Mouse (Mus musculus): ENCODE measurements around the gene Fam72a. TPM values are rescaled to one million over a fixed set of nuclear protein-coding genes. Genes with fewer than 3 reads are reported as not detected.
"Not testable (repeated sequence)": the region's sequence is repeated elsewhere in the genome, so short reads cannot be mapped to it uniquely, and the experiment has no call there.

Fam72a gene
- polyA plus RNA-seq, 1 experiment: 0.99 TPM

DNA sequence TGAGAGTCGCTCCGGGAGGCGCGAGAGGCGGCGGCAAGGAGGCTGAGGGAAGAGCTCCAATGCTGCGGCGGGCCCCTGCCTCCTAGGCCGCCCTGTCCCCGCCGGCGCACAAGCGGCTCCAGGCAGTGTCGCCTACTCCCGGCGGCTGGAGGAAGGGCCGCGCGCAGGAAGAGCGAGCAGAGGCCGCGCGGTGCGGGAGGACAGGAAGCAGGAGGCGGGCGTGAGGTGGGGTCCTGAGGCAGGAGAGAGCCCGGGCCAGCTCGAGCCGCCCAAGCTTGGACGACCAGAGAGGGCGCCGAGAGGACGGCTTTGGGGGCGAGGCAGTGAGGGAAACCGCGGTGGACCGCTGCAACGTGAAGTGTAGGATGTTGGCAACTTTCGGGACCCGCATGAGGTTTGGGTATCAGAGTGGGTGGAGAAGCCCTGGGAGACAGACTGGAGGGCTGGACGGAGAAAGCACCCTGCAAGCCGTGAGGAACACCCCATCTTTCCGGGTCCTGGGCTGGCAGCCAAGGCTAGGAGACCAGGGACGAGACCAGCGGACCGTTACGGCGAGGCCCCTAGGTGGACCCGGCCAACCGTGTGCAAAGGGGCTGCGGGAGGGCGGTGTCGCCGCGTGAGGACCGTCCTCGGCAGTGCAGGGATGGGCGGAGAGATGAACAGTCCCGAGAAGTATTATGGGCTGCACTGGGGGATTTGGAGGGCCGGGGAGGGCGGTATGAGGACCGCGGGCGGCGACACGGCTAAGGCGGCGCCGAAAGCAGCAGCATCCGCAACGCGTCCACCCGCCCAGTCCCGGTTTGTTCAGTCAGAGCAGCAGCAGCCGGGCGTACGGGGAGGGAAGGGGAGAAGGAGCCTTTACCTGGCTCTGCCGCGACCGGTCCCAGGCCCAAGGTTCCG is 1.1 kb upstream of the Fam72a start:
- peak; percentile 65 for DNase-seq (ENCODE audit: low spot score)

DNA sequence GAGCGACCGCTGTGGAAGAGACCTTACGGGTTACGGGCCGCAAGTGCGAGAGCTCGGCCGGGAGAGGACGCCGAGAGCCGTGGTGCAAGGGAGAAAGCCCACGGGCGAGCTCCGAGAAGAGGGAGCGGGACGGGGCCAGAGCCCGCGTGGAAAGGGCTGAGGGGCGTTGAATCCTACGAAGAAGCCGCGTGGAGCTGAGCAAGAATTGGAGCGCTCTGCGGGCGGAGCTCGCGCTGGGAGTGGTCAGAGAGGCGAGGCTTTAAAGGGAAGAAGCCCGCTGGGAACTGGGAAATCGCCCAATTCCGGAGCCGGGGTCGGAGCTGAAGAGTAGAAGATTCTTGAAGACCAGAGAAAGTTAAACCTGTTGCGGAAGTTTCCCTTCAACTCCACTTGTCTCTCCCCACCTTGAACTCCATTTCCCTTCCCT is 391 bp downstream of the Fam72a start:
- DNase-seq (ENCODE audit: low spot score): peak; percentile 50

DNA sequence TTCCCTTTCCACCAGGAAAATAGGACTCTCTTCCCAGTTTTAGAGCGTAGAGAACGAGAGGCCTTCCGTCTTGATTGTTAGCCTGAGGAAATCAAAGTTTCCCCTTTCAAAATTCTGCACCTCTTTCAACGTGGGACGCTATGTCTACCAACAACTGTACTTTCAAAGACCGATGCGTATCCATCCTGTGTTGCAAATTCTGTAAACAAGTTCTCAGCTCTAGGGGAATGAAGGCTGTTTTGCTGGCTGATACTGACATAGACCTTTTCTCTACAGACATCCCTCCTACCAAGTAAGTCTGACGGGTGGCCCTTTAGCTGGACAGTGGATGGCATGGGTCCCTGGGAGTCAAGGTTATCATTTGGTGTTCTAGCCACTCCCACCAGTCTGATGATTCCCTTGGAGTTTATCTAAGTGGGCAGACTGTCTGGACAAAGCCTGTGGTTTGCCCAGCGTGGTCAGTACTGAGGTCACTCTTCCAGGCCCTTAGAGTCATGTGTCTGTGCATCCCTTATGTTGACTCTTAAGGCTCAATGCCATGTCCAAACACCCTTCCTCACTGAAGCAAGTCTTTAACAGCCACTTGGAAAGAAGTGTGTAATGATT is 961 bp downstream of the Fam72a start:
- no peak for DNase-seq (ENCODE audit: low spot score)

DNA sequence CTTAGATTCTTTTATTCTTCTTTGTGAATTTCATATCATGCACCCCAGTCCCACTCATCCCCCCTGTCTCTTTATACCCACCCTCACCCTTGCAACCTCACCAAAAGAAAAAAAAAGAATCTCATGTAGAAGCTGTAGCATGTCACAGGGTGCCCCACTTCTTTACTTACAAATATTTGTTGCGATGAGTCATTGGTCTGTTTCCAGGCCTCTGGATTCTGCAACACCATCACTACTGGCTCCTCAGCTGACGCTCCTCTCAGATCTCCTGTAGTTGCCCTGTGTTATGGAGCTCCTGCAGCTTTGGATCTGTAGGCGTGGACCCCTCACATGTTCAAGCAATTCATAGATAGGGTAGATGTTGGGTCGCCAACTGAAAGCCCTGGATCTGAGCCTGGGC is 12.1 kb downstream of the Fam72a start:
- no peak for DNase-seq (ENCODE audit: low spot score)

DNA sequence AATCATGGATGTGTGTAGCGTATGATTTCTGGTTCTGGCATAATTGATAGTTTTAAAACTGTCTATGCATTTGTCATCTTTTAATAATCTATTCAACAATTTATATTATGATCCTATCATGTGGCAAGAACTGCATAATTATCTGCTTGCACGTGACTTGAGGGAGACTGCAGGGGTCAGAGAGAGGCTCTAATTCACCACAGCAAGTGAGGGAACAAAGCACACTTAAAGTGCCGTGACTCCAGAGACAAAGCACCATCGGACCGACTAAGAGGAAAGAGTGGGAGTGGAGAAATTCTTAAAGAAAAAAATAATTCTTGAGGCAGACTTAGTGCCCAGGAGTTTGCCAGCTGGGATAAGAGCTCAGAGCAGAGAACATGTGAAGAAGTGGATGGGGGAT is 13.1 kb downstream of the Fam72a start:
- no peak for DNase-seq (ENCODE audit: low spot score)

DNA sequence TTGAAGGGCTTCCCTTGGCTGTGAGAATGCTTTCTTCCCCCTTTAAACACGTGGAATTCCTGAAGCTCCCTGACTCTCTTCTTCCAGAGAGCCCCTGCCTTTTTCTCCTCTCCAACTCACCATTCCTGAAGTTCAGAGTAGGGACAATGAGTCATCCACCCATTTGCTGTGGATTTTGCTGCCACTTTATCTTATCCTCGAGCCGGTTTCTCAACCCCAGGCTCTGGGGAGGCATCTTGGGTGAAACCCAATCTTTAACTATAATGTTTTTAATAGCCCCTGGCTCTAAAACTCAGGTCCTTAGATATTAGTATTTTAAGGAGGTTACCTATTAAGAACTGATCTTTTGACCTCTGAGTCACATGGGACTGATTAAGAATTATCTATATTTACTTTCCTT is 13.7 kb downstream of the Fam72a start:
- DNase-seq (ENCODE audit: low spot score): no peak

DNA sequence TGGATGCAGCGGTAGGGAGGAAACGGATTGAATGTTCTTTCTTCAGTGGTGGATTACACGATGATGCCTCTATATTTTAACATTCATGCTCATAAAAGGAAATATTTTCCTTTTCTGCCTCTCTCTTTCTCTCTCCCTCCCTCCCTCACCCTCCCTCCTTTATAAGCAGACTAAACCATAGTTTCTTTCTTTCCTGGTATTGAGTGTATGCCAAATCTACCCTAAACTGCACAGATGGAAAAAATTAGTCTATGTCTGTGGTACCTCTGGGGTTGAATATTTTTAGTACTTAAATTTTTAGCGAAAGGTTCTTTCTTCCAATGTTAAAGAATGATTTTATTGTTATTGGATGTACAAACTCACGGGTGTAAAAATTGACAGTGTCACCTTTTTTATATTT is 14.2 kb downstream of the Fam72a start:
- DNase-seq (ENCODE audit: low spot score): no peak

DNA sequence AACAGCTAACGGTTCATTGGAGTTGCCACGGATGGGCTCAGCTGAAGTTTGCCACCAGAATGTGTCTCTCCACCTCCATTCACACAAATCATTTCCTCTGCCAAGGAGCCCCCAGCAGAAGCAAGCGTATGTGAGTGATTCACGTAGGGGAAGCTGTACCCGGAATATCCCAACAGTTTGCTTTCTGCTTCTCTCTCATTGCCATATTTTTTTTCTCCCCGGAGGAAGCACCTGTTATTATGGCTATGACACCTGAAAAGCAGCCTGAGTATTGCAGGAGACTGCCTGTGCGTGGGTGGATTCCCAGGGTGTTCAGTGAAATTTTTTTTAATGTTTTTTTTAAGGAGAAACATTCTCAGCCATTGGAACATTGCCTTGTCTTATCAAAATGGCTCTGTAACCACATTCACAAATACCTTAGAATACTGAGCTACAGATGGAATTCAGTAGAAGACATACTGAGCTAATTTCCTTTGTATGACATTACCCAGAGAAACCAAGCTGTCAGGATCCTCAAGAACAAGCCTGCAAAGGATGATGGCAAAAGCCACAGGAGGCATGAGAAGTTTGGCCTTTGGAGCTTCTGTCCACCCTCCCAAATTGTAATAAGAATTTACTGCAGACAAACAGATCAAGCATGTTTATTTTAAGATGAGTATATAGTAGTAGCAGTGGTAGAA is 16.3 kb downstream of the Fam72a start:
- DNase-seq (ENCODE audit: low spot score): no peak

DNA sequence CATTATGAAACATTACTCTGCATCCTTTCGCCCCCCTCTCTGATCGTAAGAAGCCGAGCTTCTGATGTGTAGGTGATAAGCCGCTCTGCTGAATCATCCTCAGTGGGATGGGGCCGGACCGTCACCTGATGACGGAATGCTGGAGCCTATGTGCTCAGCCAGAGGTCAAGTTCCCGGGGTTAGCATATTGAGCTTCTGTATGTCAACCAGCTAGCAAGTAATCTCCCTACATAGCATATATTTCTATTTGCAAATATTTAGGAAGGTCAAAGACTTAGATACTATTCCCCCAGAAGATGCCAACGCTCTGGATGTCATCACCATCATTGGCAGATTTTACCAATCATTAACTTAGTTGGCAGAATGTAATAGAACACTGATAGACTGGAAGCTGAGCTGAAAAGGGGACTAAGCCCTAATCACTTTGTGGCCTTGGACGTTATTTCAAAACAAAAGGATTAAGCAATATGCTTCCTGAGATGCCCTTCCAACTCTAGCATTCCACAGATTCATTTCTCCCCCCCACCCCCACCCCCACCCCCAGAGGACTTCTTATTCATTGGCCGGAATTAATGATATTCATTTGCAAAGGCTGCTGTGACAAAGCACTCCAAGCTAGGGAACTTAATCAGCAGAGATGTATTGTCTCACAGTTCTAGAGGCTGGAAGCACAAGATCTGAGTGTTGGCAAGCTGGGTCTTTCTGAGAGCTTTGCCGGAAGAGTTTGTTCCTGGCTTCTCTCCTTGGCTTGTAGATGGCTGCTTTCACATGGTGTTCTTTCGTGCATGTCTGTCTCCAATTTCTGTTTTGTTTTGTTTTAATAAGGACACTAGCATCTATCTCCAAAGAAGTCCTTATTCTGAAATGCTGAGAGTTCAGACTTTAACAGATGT is 19.3 kb downstream of the Fam72a start:
- no peak for DNase-seq (ENCODE audit: low spot score)

DNA sequence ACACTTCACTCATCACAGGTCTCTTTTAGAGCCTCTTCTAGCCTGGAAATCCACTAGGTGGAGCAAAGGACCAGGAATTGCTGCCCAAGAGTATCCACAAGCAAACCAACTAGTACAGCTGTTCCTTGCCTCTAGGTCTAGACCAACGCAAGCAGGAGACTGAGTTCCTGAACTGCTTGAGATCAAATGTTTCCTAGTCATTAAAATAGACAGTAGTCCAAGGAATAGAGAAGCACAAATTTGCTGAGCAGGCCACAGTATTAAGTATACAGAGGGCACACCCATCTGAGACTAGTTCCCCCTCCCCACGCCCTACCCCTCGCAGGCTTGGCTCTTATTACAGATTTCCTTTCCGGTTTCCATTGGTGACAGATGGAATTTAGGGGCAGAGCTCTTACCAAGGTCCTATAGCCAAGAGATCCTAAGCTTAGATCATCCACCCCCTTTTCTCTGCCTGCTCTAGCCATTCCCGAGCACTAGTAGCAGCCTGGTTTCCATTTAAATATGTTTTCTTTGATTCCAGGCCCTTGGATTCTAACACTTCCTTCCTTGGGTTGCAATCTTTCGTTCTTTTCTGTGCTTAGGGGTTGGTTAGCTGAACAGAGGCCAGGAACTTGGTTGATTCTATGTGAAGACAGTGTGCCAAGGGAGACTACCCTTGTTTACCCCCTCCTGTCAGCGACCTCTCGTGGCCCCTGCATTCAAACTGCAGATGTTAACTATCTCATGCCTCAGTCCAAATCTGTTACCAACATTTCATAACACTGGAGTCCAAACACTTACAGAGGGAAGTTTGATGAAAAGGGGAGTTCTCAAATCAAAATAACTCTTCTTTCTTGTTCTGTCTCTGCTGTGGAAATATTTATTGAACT is 21.0 kb downstream of the Fam72a start:
- DNase-seq (ENCODE audit: low spot score): no peak

DNA sequence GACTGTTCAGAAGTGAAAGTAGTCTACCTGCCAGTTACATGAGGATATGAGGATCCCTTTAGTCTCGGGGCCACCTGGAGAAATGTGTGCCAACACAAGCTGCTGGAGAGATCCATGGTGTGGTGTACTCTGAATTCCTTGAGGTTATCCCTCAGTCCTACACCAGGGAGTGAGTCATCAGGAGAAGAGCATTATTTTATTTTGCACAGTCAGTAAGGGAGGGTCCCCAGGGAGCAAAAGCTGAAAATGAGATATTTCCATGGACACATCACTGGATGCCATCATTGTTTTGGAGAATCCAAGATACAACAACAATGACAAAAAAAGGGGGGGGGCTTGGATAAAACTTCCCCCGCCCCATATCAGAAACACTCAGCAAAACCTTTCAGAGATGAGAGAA is 24.3 kb downstream of the Fam72a start:
- DNase-seq (ENCODE audit: low spot score): no peak

DNA sequence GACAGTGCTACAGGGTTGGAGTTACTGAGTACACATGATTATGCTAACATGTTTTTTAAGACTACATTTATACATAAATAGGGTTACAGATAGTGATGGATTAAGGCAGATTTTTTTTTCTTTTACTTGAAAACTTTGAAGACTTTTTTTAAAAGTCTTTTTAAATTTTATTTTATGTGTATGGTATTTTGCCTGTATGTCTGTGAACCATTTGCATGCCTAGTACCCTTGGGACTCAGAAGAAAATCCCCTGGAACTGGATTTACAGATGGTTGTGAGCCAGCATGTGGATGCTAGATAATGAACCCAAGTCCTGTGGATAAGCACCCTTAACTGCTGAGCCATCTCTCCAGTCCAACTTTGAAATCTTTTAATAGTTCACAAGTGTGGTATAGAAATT is 25.7 kb downstream of the Fam72a start:
- no peak for DNase-seq (ENCODE audit: low spot score)

DNA sequence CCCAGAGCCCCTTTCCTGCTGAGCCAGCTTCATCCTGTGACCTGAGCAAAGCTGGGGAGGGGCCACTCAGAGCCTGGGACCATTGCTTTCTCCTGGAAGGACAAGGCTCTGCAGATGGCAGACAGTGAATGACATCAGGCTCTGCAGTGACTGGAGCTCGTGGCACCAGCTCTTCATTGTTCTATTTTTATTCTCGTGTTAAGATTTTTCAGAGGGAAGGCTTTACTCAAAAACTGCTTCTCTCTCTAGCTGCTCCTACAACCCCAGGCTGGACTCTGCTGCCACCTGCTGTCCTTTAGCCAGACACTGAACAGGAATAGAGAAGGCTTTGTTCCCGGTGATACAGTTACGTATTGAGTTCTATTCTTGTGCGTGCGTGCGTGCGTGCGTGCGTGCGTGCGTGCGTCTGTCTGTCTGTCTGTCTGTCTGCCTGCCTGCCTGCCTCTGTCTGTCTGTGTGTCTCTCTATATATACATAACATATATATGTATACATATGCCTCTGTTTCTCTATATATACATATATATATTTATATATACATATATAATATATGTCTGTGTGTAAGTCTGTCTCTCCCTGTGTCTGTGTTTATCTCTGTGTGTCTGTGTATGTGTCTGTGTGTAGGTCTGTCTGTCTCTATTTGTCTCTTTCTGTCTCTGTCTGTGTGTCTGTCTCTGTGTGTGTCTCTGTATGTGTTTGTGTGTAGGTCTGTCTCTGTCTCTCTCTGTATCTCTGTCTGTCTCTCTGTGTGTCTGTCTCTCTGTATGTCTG is 27.5 kb downstream of the Fam72a start:
- DNase-seq (ENCODE audit: low spot score): peak; percentile 41

DNA sequence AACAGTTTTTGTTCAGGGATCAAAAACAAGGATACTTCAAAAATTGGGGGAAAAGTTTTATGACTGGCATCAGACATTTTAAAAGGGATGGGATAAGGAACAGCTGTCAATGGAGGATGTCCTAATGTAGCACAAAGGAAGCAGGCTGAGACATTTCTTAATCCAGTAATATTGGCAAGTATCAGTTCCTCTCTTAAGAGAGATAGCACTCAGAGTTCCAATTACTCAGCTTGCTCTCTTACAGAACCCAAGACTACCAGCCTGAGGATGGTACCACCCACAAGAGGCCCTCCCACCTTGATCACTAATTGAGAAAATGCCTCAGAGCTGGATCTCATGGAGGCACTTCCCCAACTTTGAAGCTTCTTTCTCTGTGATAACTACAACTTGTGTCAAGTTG is 32.8 kb downstream of the Fam72a start:
- DNase-seq (ENCODE audit: low spot score): no peak

DNA sequence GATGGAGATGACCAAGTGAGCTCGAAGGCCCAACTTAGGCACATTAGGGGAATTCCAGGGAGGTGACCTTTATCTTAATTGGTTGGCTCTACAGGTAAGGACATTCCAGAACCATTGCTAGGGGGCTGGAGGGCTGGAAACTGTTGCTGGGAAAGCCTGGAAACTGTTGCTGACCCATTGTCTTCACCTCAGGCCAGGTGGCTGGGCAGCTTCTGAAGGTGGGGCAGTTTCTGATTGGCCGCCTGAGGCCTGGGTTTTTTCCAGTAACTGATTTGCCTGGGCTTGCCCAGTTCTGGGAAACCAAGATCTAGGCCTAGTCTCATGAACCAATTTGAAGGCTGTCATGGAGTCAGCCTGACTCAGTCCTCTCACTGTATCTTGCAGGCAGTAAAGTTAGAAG is 34.4 kb downstream of the Fam72a start:
- DNase-seq (ENCODE audit: low spot score): no peak

DNA sequence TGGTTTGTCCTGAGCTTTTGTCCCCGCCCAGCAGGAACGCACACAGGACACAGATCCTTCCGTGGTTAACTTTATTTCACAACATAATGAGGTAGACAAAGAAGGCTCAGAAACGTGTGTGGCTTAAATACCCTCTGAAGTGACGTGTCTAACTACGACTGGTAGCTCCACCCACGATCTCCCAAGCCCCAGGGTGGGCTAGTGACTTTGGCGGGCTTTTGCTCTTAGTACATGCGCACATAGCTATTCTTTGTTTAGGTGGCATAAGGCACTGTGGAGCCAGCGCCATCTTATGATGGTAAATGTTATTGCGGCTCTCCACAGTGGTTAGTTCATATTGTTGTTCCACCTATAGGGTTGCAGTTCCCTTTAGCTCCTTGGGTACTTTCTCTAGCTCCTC is 38.4 kb downstream of the Fam72a start:
- DNase-seq (ENCODE audit: low spot score): not testable (repeated sequence)

DNA sequence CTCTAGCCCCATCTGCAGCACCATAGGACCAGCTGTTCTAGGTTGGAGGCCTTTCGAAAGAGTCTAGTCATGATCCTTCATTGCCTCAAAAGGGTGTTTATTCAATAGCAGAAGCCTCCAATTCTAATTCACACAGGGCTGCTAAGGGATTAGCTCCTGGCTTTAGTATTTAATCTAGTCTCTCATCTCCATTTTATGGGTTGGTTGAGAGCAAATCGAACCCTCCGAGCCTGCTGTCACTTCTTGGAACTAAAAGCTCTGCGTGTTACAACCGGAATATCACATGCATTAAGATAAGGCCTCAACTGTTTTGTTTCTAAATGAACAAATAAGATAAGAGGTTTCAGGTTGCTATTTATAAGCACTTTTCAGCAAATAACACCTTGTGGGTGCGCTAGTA is 42.0 kb downstream of the Fam72a start:
- DNase-seq (ENCODE audit: low spot score): no peak

DNA sequence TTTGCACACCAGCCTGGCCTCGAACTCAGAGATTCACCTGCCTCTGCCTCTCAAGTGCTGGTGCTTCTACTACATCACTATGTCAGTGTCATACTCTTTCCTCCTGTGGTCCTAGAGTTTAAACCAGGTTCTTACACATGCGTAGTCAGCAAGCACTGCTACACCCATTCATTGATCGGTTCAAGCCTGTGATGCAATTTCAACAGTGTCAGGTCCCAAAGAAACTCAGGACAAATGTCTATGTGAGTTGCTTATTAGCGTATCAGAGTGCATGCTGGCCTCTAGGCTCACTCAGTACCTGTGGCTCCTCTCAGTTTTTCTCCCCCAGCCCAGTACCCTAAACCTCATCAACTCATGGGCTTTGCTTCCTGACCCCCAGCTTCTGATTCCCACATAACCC is 42.7 kb downstream of the Fam72a start:
- DNase-seq (ENCODE audit: low spot score): no peak

DNA sequence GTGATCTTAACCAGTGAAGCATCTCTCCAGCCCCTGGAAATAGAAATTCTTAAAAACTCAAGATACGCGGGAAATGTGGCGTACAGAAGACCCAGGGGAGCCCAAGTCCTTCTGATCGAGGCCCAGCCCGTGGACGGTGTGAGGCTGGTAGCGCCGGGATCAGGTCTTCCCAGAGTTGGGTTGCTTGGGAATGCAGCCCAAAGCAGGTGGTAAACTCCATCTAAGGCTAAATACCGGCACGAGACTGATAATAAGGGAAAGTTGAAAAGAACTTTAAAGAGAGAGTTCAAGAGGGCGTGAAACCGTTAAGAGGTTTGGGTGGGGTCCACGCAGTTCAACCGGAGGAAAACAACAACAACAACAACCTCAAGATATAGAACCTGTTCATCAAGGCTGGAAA is 46.0 kb downstream of the Fam72a start:
- DNase-seq (ENCODE audit: low spot score): no peak

Measured in urinary bladder, adult 2 months (tissue).